Mouse (Mus musculus): ENCODE measurements around the gene Aox4. TPM values are rescaled to one million over a fixed set of nuclear protein-coding genes. Genes with fewer than 3 reads are reported as not detected.

Aox4 gene
- polyA plus RNA-seq, 1 experiment from 2014 or later: 0.08 TPM

- no peak overlapping the region for H3K27ac ChIP-seq
- no peaks in the 10 kb centered on the region for H3K27me3 ChIP-seq
- H3K4me2 ChIP-seq: no peak overlapping the region
- no peak for ATAC-seq (replicated peaks; ENCODE audit: insufficient number of reproducible peaks, insufficient read depth, low FRiP score, low read depth)
- no peaks in the 10 kb centered on the region for H3K9me3 ChIP-seq (replicated peaks)
- no peak overlapping the region for H3K4me3 ChIP-seq
- H3K36me3 ChIP-seq: no peaks in the 10 kb centered on the region
- WGBS: 72% methylated on average over 13 of the region's 13 CpGs
- no peaks in the 10 kb centered on the region for H3K4me1 ChIP-seq (replicated peaks)
- no peak overlapping the region for H3K9ac ChIP-seq
Measured at GRCm38 (mm10) chr1:58280939-58281624, 70.9 kb downstream of the Aox4 start.

DNA sequence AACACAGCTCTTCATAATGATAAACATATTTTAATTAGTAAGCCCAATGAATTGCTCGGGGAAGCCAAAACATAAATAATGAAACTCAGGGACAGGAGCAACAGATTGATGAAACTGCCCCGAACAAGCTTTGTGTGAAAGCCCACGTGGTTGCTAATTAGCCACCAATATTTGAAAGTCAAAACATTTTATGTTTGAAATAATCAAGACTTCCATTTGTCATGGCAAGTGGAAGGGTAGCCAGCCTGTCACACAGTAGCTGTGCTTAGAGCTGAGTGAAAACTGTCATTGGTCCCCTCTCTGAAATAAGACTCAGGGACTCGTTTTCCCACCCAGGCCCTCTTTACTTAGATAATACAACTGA lies 71.4 kb downstream of the Aox4 start:
- H3K27me3 ChIP-seq: no peaks in the 10 kb centered on the region
- H3K36me3 ChIP-seq: no peaks in the 10 kb centered on the region
- ATAC-seq (replicated peaks; ENCODE audit: insufficient number of reproducible peaks, insufficient read depth, low FRiP score, low read depth): no peak
- no peak overlapping the region for H3K4me3 ChIP-seq
- H3K27ac ChIP-seq: no peak overlapping the region
- H3K4me1 ChIP-seq (replicated peaks): no peaks in the 10 kb centered on the region
- WGBS: 63% methylated on average over 4 of the region's 4 CpGs
- no peak overlapping the region for H3K4me2 ChIP-seq
- H3K9ac ChIP-seq: no peak overlapping the region
- no peaks in the 10 kb centered on the region for H3K9me3 ChIP-seq (replicated peaks)

GRCm38 (mm10) chr1:58284505-58284904 lies 74.3 kb downstream of the Aox4 start:
- Histone ChIP-seq H3K27ac (no peak overlapping the region), H3K36me3 (no peaks in the 10 kb centered on the region)
- no peak for ATAC-seq (replicated peaks; ENCODE audit: insufficient number of reproducible peaks, insufficient read depth, low FRiP score, low read depth)

DNA sequence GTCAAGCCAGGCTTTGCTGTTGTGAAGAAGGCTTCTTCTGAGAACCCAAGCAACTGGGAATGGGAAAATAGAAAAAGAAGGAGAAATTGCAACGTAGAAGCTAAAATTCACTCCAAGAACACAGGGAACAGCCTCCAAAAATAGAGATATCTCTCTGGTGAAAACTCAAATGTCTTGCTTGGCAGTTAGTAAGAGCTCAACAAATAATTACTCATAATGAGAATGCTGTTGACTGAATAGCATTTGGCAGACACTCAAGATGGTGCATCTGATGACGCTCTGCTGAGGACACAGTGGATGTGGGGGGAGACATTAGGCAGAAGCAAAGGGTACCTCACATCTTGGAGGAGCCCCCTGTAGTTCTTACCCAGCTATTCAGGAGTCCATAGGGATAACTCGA lies 77.9 kb downstream of the Aox4 start:
- WGBS: 73% methylated on average over 3 of the region's 3 CpGs

More at GRCm38 (mm10) chr1:58284505-58284904, 74.3 kb downstream of the Aox4 start:
- Histone ChIP-seq H3K4me1 (replicated peaks) (no peaks in the 10 kb centered on the region), H3K9me3 (replicated peaks) (no peaks in the 10 kb centered on the region), H3K4me2 (no peak overlapping the region), H3K9ac (no peak overlapping the region), H3K27me3 (no peaks in the 10 kb centered on the region), H3K4me3 (no peak overlapping the region)
- WGBS: 31% methylated on average over 7 of the region's 7 CpGs

DNA sequence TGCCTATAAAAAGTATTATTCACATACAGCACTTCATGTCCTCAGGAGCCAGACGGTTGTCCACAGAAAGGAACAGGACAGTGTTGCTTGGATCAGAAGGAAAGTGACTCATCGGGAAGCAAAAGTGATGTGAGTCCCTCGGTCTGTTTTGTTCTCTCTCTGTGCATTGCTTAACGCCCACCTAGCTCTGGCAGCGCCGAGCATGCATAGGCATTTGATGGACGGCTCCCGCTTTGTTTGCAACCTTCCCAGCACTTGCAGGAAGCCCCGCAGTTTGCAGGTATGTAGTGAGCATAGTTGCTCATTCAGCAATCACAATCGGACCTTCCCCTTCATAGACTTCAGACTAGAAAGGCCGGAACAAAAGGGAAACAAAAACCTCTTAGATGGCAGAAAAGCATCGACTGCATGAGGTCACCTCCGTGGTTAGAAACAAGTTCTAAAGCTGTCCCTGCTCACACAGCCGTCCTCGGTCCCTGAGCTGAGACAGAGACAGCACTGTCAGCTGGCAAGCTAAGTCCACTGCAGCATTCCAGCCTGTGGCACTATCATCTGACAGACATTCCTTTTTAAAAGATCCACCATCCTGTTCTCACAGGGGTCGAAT lies 79.8 kb downstream of the Aox4 start:
- Histone ChIP-seq H3K9me3 (replicated peaks) (no peaks in the 10 kb centered on the region), H3K9ac (no peak overlapping the region), H3K27ac (no peak overlapping the region), H3K36me3 (no peaks in the 10 kb centered on the region), H3K4me3 (no peak overlapping the region), H3K27me3 (no peaks in the 10 kb centered on the region), H3K4me1 (replicated peaks) (no peaks in the 10 kb centered on the region), H3K4me2 (peak overlapping the region; percentile 11; the same call in 1 of the 2 replicates)
- WGBS: 30% methylated on average over 16 of the region's 16 CpGs
- no peak for ATAC-seq (replicated peaks; ENCODE audit: insufficient number of reproducible peaks, insufficient read depth, low FRiP score, low read depth)

More for the DNA sequence above, 77.9 kb downstream of the Aox4 start:
- Histone ChIP-seq H3K9me3 (replicated peaks) (no peaks in the 10 kb centered on the region), H3K4me2 (no peak overlapping the region), H3K4me1 (replicated peaks) (no peaks in the 10 kb centered on the region), H3K4me3 (no peak overlapping the region), H3K9ac (no peak overlapping the region), H3K27me3 (no peaks in the 10 kb centered on the region), H3K36me3 (no peaks in the 10 kb centered on the region), H3K27ac (no peak overlapping the region)
- no peak for ATAC-seq (replicated peaks; ENCODE audit: insufficient number of reproducible peaks, insufficient read depth, low FRiP score, low read depth)

- no peaks in the 10 kb centered on the region for H3K4me1 ChIP-seq (replicated peaks)
- H3K27ac ChIP-seq: no peak overlapping the region
- 40% methylated on average over 13 of the region's 13 CpGs for WGBS
- no peaks in the 10 kb centered on the region for H3K36me3 ChIP-seq
- H3K9ac ChIP-seq: no peak overlapping the region
- H3K27me3 ChIP-seq: no peaks in the 10 kb centered on the region
- H3K9me3 ChIP-seq (replicated peaks): no peaks in the 10 kb centered on the region
- H3K4me2 ChIP-seq: no peak overlapping the region
- H3K4me3 ChIP-seq: no peak overlapping the region
- no peak for ATAC-seq (replicated peaks; ENCODE audit: insufficient number of reproducible peaks, insufficient read depth, low FRiP score, low read depth)
Measured at GRCm38 (mm10) chr1:58291394-58292300, 81.5 kb downstream of the Aox4 start.

DNA sequence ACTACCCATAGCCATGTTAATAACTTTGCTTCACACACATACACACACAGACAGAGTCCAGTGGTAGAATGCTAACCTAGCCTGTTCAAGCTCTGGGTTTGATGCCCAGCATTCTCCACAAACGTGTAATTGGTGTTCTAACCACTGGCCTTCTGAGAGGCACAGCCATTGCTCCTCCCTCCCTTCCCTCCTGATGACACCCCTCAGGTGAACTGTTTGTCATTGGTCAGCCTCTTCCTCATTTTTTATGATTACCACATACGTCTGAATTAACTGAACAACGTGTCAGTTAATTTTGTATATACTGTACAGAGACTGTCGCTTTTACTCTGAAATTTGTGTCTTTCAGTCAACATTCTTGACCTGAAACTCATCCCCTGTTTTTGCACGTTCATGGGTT lies 84.5 kb downstream of the Aox4 start:
- 75% methylated on average over 5 of the region's 5 CpGs for WGBS
- no peaks in the 10 kb centered on the region for H3K9me3 ChIP-seq (replicated peaks)
- no peaks in the 10 kb centered on the region for H3K4me1 ChIP-seq (replicated peaks)
- no peak overlapping the region for H3K4me3 ChIP-seq
- H3K4me2 ChIP-seq: no peak overlapping the region
- no peaks in the 10 kb centered on the region for H3K27me3 ChIP-seq
- ATAC-seq (replicated peaks; ENCODE audit: insufficient number of reproducible peaks, insufficient read depth, low FRiP score, low read depth): no peak
- no peaks in the 10 kb centered on the region for H3K36me3 ChIP-seq
- H3K27ac ChIP-seq: no peak overlapping the region
- H3K9ac ChIP-seq: no peak overlapping the region

DNA sequence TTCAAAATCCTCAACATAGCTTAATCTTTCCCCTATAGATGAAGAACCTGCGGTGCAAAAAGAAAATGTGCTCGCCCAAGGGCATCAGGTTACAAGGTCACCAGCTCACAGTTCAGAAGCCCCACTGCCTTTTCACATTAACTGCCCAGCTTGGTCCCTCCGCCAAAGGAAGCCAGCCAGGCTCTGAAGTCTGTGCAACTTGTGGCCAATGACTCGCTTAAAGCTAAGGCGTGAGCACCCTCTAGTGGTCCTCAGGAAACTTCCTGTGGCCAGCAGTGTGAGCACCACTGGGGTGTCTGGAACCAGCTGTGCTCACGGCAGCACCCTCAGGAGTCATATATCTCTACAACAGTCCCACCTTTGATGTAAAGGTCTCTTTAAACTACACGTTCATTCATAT lies 86.1 kb downstream of the Aox4 start:
- WGBS: 6% methylated on average over 7 of the region's 7 CpGs
- Histone ChIP-seq H3K4me3 (no peak overlapping the region), H3K36me3 (no peaks in the 10 kb centered on the region), H3K27ac (no peak overlapping the region), H3K4me1 (replicated peaks) (no peaks in the 10 kb centered on the region), H3K27me3 (no peaks in the 10 kb centered on the region), H3K4me2 (no peak overlapping the region), H3K9ac (no peak overlapping the region), H3K9me3 (replicated peaks) (no peaks in the 10 kb centered on the region)
- no peak for ATAC-seq (replicated peaks; ENCODE audit: insufficient number of reproducible peaks, insufficient read depth, low FRiP score, low read depth)

- 63% methylated on average over 4 of the region's 4 CpGs for WGBS
- Histone ChIP-seq H3K27ac (no peak overlapping the region), H3K36me3 (no peaks in the 10 kb centered on the region), H3K27me3 (no peaks in the 10 kb centered on the region), H3K4me3 (no peak overlapping the region), H3K9me3 (replicated peaks) (no peaks in the 10 kb centered on the region), H3K4me2 (no peak overlapping the region), H3K9ac (no peak overlapping the region), H3K4me1 (replicated peaks) (no peaks in the 10 kb centered on the region)
- ATAC-seq (replicated peaks; ENCODE audit: insufficient number of reproducible peaks, insufficient read depth, low FRiP score, low read depth): no peak
Measured at GRCm38 (mm10) chr1:58296821-58297220, 86.6 kb downstream of the Aox4 start.

DNA sequence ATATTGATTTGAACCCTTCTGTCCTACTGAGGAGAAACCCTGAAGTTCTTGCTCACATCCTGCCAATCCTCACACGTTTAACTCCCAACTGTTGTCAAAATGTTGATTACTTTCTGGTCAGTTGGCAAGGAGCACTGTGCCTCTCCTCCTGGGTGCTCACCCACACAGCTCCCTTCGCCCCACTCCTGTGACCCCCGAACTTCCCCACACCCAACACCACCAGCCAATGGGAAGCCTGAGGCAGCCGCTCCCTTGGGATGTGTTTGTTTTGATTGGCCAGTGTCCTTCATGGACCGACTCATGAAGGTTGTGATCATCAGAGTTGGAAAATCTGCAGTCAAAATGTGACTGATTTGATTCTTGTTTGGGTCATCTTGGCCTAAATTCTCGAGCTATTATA lies 88.2 kb downstream of the Aox4 start:
- no peaks in the 10 kb centered on the region for H3K27me3 ChIP-seq
- no peaks in the 10 kb centered on the region for H3K9me3 ChIP-seq (replicated peaks)
- H3K4me2 ChIP-seq: no peak overlapping the region
- H3K9ac ChIP-seq: no peak overlapping the region
- H3K4me1 ChIP-seq (replicated peaks): no peaks in the 10 kb centered on the region
- no peak overlapping the region for H3K27ac ChIP-seq
- no peak overlapping the region for H3K4me3 ChIP-seq
- no peaks in the 10 kb centered on the region for H3K36me3 ChIP-seq
- WGBS: 64% methylated on average over 6 of the region's 6 CpGs
- no peak for ATAC-seq (replicated peaks; ENCODE audit: insufficient number of reproducible peaks, insufficient read depth, low FRiP score, low read depth)

DNA sequence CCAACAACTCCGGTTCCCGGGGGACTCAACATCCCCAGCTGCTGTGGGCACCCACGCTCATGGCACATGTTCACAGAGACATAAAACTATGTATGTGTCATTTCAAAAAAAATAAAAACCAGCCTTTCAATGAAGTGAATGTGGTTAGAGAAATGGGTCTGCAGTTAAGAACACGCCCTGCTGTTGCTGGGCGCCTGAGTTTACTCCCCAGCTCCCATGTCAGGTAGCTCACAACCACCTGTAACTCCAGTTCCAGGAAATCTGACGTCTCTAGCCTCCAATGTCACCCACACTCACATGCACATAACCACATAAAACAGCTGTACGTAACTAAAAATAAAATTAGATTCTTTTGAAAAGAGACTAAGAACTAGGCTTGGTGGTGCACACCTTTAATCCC lies 90.9 kb downstream of the Aox4 start:
- no peak for ATAC-seq (replicated peaks; ENCODE audit: insufficient number of reproducible peaks, insufficient read depth, low FRiP score, low read depth)
- H3K27me3 ChIP-seq: no peaks in the 10 kb centered on the region

More for the DNA sequence above, 90.9 kb downstream of the Aox4 start:
- 87% methylated on average over 7 of the region's 7 CpGs for WGBS
- Histone ChIP-seq H3K9ac (no peak overlapping the region), H3K36me3 (no peaks in the 10 kb centered on the region), H3K9me3 (replicated peaks) (no peaks in the 10 kb centered on the region), H3K4me1 (replicated peaks) (no peaks in the 10 kb centered on the region), H3K27ac (no peak overlapping the region), H3K4me3 (no peak overlapping the region), H3K4me2 (no peak overlapping the region)
